Mouse (Mus musculus) inflammation-experienced regulatory T-cells, adult 6 months (primary cell): ENCODE measurements at regions not wholly inside any gene's neighbourhood (a gene's known extent, or its start where the extent isn't known, plus 50 kb on each side); places are given as distances from the start of the nearest gene placed in this dataset.

Experiments used
- ATAC-seq: one replicate; pipeline ENCODE4 v1.8.0; 2017

DNA sequence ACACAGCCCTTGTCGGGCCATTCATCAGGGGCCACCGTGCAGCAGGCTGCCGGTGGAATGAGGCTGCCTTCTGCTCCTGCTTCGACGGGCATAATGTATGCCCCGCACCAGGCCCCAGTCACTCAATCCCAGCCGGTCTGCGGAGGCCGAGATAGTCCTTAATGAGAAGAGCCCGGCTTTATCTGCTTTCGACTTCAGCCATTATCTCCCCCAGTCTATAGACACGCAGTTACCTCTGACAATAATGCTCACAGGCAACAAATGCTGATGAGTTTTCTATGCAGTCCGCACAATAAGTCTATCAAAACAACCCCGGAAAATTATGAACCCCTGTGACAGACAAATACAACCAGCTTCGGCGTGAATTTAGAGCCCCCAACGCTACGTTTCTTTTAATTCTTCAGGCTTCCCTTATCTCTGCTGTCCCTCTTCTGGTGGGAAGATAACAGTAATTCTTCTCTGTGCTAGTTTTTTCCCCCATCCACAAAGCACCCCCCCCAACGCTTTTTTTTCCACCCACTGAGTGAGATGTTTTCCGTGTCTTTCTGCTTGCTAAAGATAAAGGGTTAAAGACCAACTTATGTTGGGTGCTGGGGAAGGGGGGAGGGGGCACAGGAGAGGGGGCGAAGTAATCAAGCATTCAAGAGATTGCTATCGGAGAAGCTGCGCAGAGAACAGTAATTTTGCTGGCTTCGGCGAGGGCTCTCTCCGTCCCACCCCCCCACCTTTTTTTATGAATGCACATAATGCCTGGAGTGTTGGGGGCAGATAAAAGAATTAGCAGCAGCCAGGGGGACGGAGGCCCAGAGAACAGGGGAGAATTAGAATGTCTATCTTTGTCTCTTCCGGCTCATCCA, 117.8 kb downstream of the Mrm1 start:
- no peak for ATAC-seq

DNA sequence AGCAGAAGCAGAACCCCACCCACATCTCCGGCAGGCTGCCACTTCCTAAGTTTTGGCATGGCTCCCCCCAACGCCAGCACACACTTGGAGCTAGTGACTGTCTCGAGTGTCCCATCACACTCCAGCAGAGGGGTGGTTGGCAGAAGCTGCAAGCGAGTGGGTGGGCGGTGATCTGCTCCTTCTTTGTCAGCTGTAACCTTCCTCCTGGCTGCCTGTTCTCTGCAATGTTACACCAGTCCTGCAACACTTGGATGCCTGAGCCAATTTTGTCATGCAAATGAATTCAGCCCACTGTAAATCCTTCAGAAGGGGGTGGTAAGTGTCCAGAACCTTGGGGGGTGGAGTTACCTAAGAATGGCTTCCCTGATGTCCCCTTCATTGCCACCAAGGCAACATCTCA, 121.8 kb downstream of the Mrm1 start:
- no peak for ATAC-seq

DNA sequence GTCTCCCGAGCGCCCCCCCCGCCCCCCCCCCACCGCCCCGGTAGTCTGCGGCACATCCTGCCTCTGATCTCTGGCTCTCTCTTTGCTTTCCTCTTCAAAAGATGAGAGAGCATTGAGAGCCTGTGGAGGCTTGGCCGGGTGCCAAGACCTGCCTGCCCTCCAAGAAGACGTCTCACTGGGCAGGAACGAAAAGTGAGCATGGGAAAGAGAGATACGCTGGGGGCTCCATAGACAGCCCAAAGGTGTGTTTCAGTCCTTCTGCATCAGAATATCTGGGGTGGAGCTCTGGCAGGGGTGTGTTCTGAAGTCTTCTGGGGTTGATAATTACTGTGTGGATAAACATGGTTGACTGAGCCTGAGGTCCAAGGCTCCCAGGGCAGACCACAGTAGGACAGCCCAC, 126.7 kb downstream of the Mrm1 start:
- peak; percentile 35 for ATAC-seq

DNA sequence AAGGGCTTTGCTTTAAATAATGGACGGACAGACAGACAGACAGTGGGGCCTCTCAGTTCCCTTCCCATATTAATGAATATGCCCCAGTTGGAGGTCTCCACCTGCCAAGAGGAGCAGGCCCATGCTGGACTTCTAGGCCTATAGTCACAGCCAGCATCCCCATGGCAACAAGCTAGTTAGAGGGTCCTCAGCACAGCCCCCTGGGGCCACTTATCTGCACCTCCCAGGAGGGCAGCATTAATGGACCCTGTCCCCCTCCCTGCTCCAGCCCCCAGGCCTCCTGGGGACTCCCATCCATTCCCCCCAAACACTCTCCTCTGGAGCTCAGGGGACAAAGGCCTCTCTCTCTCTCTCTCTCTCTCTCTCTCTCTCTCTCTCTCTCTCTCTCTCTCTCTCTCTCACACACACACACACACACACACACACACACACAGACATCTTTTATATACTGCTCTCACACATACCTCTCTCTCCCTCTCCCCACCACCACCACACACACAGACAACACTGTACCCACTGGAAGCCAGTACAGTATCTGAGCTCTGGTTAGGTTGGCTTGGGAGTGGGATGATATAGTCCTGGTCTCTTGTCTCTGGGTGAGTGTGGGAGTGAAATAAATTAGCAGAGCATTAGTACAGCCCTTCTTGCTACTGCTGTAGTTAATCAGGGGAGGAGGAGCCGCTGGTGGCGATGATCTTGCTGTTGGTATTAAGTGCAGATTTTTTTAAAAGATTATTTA, 127.7 kb downstream of the Mrm1 start:
- no peak for ATAC-seq

DNA sequence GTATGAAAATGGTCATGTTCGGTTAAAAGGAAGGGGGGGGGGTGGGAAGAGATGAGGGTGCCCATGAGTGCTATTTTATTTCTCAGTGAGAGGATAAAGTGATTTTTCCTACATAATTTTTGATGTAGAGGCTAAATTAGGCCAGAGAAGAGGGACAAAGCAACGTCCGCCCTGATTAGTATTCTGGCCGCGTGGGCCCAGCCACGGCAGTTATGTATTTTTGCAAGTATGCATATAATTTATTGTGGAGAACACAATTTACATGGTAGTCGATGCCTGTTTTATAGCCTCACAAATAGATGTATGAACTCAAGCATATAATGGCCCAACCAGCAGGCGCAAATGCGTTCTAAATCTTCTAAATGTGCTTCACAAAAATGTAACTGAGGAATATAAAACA, 132.8 kb downstream of the Mrm1 start:
- no peak for ATAC-seq

DNA sequence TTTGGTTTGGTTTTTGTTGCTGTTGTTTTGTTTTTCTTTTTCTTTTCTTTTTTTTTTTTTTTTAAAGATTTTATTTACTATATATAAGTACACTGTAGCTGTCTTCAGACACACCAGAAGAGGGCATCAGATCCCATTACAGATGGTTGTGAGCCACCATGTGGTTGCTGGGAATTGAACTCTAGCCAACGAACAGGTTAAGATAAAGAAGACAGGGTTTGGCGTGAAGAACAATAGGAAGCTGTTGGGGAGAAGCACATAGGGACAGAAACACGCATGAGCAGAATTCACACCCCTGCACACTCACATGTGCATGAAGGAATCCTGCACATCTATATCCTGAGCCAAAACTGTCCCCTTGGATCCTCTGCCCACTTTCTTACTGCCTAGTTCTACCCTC, 135.0 kb downstream of the Mrm1 start:
- ATAC-seq: no peak

DNA sequence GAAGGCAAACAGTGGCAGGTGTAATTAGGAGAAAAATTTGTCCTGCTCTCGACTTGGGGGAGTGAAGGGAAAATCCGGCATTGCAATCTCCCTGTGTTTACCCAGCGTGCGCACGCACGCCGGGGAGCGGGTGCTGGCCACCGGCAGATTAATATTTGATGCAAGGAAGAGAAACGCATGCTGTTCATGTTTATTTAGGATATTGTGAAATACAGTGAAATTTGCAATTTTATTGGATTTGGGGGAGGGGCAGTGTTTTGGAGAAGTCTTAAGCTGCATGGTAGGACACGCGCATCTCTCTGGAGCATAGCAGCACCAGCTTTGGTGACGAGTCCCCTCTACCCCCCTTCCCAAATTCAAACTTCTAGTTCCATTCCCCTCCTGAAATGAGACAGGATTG, 136.4 kb downstream of the Mrm1 start:
- no peak for ATAC-seq

DNA sequence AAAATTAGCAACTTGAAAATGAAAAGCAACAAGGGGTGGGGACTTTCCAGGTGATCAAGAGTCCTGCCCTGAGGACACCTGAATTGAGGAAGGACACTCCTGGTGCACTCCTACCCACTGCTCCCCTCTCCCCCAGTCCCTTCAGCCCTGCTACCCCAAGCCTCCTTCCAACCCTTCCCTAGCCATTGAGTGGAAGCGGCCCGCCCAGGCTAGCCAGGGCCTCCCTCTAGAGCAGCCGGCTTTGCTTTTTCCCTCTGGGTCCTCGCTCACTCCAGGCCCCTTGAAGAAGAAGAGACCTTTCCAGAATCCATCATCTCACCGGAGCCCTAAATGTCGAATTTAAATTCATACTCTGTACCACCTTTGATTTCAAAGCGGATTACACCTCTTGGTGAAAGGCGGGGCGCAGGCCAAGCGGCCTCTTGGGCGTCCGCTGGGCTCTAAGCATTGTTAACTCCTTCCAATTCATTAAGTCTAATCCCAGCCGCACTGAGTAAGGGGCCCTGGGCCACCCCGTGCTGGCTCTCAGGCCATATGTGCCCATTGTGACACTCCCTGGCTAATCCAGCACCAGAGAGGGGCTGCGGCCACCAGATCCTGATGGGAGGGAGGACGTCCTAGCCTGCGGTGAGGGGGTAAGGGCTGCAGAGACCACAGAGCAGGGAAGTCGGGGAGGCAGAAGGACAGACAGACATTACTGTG, 142.8 kb downstream of the Mrm1 start:
- ATAC-seq: no peak

DNA sequence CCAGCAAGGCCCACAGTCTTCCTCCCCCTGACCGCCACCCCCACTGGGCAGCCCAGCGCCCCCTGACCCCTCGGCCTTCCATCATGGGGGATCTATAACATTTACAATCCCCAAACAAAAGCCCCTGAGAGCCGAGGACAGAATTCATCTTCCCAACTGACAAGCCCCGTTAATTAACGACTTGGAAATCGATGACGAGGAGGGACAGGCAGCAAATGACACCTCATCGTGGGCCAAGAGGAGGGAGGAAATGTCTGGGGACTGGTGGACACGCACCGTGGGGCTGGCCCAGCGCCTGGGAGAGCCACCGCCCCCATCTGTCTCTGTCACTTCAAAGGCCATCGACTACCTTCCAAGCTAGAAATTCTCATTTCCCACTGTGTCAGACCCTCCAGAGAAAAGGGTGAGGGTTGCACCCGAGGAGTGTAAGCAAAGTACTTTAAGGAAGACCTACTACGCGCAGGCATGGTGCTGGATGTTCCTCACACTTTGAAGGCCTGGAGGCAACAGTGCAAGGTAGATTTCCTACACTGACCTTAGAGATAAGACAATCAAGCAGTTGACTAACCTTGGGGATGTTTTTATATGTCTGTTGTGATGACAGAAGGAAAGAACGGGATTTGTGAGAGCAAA, 146.4 kb downstream of the Mrm1 start:
- ATAC-seq: no peak

DNA sequence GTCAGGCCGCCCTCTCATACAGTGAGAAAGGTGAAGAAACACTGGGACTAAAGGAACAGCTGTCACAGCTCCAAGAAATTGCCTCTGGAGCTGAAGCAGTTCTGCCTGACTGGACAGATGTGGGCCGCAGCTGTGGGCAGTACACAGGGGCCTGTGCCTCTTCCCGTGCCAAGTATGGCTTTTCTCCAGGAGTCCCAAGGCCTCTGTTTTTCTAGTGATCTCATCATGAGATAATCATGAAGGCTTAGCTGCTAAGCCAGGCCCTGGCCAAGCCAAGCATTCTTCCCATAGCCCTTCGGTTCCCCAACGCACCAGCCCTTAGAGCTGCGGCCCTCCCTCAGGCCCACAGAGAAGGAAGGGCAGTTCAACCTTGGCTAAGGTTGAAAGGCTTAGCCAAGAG, 146.2 kb upstream of the Lhx1 start:
- ATAC-seq: no peak

DNA sequence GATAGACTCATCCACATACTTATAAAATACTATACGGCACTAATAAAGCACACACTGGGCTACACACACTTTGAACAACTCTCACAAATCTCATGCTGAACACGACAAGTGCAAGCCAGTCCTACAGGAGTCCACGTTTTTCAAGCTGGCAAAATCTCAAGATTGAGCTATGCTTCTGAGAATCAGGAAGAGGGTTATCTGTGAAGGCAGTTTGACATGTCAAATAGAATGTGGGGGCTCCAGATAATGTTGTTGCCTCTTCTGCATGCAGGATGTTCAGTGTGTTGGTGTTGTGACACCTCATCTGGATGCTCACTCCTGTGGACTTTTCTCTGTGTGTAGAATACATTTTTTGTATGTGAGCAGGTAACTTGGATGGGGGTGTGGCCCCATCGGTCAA, 142.4 kb upstream of the Lhx1 start:
- ATAC-seq: no peak

DNA sequence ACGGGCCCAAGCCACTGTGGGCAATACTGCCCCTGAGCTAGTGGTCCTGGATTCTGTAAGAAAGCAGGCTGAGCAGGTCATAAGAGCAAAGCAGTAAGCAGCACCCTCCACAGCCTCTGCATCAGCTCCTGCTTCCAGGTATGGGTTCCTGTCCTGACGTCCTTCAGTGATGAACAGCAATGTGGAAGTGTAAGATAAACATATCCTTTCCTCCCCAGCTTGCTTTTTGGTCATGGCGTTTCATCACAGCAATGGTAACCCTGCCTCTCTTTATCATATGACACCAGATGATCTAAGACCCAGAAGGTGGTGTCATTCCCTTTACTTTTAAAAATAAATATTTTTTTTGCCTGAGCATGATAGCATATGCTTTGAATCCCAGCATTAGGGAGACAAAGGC, 138.9 kb upstream of the Lhx1 start:
- no peak for ATAC-seq

DNA sequence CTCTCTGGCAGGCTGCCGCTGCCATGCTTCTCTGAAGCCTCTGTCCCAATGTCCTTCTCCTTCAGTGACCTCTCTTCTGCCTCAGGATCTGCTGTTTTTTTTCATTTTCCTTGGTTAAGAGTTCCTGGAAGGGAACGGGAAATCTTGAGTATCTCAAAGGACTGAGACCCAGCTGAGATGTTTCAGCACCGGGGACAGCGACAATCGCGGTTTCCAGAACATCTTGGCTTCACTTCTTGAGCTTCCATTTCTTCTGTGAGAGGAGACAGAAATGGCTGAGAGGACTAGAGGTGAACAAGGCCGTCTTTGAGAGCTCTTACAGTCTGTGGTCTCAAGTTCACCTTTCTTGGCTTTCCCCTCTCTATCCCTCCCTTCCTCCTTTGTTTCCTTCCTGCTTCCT, 136.6 kb upstream of the Lhx1 start:
- no peak for ATAC-seq

DNA sequence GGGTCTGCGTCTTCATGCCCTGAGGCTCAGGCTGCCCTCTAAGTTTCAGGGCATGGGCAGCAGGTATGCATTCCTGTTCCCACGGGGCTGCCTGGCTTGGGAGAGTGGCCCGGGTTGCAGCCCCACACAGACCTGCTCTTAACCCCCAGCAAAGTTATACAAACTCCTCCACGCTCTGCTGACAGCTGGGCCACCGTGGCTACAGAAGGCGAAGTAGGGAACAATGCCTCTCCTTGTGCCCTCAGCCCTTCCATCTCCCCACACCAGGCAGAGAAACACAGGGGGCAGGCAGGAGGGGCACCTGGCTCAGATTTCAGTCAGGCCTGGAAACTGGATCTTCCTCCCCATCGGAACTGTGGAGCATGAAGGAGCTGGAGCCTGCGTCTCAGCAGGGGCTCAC, 135.5 kb upstream of the Lhx1 start:
- ATAC-seq: no peak

DNA sequence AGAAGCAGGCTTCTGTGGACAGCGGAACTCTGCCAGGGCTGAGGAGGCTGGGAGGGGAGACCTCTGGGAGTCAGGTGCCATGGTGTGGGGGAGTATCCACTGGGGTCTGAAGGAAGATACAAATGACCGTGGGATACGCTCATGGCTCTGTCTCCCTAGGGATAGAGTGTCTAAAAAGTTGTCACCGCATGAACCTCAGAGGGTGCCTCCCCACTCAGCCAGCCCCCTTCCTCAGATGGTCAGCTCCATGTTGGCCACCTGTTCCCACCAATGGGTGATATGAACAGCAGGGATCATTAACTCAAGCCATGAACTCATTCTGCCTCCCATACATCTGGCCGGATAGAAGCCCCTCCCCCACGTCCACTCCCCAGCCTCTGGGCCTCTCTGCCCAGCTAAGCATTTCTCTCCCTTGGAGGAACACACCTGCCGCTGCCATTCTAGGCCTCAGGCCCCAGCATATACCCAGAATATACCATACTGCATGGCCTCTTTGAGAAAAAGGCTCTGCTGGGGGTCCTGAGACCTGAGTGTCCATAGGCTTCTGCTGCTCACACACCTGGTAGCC, 134.1 kb upstream of the Lhx1 start:
- ATAC-seq: no peak

DNA sequence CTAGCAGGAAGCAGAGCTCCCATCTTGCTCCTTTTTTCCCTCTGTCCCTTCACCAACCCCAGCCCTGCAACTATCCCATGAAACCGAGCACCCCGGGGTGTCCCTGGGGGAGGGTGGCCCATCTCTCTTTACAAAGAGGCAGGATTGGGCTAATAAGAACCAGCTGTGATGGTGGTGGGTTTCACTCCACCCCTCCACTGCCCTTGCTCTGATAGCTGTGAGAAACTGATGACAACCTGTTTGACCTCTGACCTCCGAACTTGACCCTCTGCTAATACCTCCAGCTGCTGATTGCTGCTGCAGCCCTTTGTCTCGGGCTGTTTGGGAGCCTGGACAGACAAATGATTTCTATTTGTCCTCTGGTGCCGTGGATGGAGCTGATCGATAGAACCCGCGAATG, 128.1 kb upstream of the Lhx1 start:
- no peak for ATAC-seq

DNA sequence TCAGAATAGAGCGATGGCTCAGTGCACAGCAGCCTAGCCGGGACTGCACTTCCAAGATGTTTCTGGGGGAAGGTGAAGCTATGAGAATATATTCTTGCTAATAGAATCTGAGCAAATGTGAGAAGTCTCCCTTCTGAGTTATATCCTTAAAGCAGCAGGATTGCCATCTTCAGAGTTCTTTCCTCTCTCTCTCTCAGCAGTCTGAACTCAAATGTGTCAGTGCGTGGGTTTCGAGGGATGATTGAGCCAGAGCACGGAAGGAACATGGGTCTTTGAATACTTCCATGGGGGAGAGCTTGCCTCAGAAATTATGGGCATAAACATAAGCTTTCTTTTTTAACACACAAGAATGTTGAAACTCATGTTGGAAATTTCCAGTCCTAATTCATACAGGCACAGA, 123.6 kb upstream of the Lhx1 start:
- ATAC-seq: no peak

DNA sequence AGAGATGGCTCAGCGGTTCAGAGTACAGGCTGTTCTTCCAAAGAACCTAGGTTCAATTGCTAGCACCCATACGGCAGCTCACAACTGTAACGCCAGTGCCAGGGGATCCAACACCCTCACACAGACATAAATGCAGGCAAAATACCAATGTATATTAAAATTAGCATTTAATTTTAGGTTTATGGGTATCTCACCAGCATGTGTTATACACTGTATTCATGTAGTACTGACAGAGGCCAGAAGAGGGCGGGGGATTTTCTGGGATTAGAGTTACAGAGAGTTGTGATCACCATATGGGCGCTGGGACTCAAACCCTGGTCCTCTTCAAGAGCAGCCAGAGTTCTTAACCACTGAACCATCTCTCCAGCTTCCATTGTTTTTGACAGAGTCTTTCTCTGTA, 121.8 kb upstream of the Lhx1 start:
- ATAC-seq: no peak

DNA sequence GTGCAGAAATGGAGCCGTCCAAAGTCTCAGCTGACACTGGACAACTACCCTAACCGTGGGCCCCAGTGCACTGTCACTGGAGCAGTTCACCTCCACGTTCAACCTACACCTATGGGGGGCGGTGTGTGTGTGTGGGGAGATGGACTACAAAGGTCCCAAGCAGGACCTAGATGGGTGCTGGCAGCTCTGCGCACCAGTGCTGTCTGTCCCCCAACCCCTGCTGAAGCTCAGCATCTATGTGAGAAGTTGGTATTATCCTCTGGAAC, 117.7 kb upstream of the Lhx1 start:
- ATAC-seq: no peak

DNA sequence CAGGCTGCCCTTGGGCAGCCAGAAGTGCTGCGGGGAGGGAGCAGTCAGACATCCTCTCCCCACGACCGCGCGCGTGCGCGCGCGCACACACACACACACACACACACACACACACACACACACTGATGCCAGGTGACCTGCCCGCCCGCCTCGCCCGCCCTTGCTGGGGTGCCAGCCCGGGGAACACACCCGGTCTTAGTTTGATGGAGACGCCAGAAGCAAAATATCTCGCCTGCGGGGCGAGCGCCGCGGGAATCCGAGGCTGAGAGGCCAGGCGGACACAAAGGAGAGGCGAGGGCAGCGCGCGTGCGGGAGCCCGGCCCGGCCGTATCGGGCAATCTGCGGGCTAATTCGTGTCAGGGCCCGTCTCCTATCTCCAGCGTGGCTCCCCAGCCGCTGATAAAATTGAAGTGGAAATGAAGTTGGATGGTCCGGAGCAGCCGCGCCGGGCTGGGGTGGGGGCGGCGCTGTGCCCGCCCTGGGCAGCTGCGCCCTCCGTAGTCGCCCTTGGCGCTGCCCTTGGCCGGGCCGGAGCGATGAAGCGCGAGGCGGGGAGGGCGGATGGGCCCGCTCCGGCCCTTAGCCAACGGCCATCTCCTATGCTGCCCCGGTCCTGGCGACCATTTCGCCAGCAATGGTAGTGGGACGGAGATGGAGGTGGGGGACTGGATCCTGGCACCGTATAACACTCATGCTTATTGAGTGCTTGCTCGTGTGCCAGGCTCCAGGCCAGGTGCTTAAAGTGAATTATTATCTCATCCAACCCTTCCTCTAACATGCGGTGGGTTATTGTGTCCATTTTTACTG, 117.2 kb upstream of the Lhx1 start:
- no peak for ATAC-seq

DNA sequence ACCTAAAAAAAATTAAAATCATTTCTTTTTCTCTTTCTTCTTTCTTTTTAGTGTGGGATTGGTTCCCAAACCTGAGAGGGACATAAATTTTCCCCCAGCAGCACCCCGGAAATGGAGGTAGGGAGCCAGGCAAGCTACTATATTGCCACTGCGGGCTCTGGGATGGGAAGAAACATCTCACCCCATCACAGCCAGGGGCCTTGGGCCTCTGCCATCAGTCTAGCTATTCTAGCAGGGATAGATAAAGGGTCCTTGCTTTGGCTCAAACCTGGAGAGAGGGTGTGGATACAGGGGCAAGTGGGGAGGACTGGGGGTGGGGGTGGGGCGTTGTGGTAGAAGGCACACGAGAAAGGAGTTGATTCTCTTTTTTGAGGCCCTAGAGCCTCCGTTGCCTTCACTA, 116.3 kb upstream of the Lhx1 start:
- no peak for ATAC-seq

DNA sequence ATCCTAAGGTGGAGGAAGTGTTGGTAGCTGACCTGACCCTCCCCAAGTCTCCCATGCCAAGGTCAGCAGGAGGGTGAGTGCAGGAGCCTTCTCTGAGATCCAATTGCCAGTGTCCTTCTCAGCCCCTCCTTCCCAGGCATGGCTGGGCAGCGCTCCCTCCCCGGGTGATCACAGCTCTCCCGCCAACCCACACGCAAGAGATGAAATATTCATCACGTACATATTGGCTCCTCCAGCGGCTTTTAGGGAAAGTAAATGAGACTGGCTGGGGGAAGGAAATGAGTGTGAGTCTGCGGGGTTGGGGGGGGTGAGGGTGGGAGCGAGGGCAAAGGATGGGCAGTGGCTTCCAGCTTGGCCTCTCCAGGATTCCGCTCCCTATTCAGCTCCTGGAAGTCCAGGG, 113.0 kb upstream of the Lhx1 start:
- ATAC-seq: no peak
